Mouse (Mus musculus) embryonic fibroblast, embryonic 13.5 days (primary cell): ENCODE data around the gene Pttg1ip.

Experiments used
- CTCF ChIP-seq: IDR thresholded peaks from 2 replicates; pipeline ENCODE4 v1.5.1; 2011; ENCODE audit warnings: mild to moderate bottlenecking, control low read depth, low read length, moderate library complexity, borderline replicate concordance; ENCODE audit not compliant: insufficient read depth
- POLR2A ChIP-seq: IDR thresholded peaks from 2 replicates; pipeline ENCODE4 v1.6.1; 2011; ENCODE audit warnings: low read depth, mild to moderate bottlenecking, control low read depth, low read length, moderate library complexity

- TF ChIP-seq POLR2A (no peak), CTCF (no peak)
Observed at GRCm38 (mm10) chr10:77565005-77565404, 16.5 kb upstream of the Pttg1ip start.
